Mouse (Mus musculus) hindbrain, embryonic 16.5 days (tissue): Measurements from ENCODE around the gene Ripply2. TPM values are rescaled to one million over a fixed set of nuclear protein-coding genes. Genes with fewer than 3 reads are reported as not detected.
"Not testable (repeated sequence)": the region's sequence is repeated elsewhere in the genome, so short reads cannot be mapped to it uniquely, and the experiment has no call there.

Experiments
- ATAC-seq: fragments of 200-750 bp; cut with Nextera tagmentation; 2 replicates; pipeline ENCODE4 v1.8.0; 2017; ENCODE audit warnings: moderate TSS enrichment, moderate library complexity
- H3K27ac ChIP-seq: fragments of 300-500 bp; sonication (generic); 2 replicates; pipeline ENCODE4 v1.5.1; 2014; ENCODE audit warnings: low read depth, mild to moderate bottlenecking, control low read depth, low read length, moderate library complexity
- H3K27me3 ChIP-seq: fragments of 300-500 bp; sonication (generic); replicated peaks from 2 replicates; pipeline ENCODE4 v1.6.1; 2014; ENCODE audit warnings: low read length; ENCODE audit not compliant: control insufficient read depth, insufficient read depth
- H3K36me3 ChIP-seq: fragments of 300-500 bp; sonication (generic); 2 replicates; pipeline ENCODE4 v1.6.1; 2014; ENCODE audit warnings: mild to moderate bottlenecking, low read length, moderate library complexity, mixed read lengths; ENCODE audit not compliant: control insufficient read depth, insufficient read depth
- H3K4me1 ChIP-seq: fragments of 300-500 bp; sonication (generic); 2 replicates; pipeline ENCODE4 v1.6.1; 2014; ENCODE audit warnings: low read depth, low read length; ENCODE audit not compliant: control insufficient read depth, insufficient read depth
- H3K4me2 ChIP-seq: fragments of 300-500 bp; sonication (generic); 2 replicates; pipeline ENCODE4 v1.6.1; 2014; ENCODE audit warnings: mild to moderate bottlenecking, low read length, control low read depth, moderate library complexity
- H3K4me3 ChIP-seq: fragments of 300-500 bp; sonication (generic); 2 replicates; pipeline ENCODE4 v1.5.1; 2014; ENCODE audit warnings: mild to moderate bottlenecking, low read length, control low read depth, moderate library complexity
- H3K9ac ChIP-seq: fragments of 300-500 bp; sonication (generic); 2 replicates; pipeline ENCODE4 v1.6.1; 2014; ENCODE audit warnings: low read depth, mild to moderate bottlenecking, control low read depth, low read length, moderate library complexity
- H3K9me3 ChIP-seq: fragments of 300-500 bp; sonication (generic); 2 replicates; pipeline ENCODE4 v1.6.1; 2014; ENCODE audit warnings: mild to moderate bottlenecking, low read length, moderate library complexity; ENCODE audit not compliant: control insufficient read depth
- WGBS: fragments of 180-500 bp; shearing (Covaris S2); extraction: QIAGEN DNeasy Blood & Tissue Kit; methylation state at CpG from one replicate; pipeline ENCODE4 v1.1.7; 2014; 5-methylcytosine and 5-hydroxymethylcytosine counted together
- polyA plus RNA-seq: library from polyadenylated mRNA; unstranded; fragments of >200 nt; fragmentation: Nextera tagmentation; extraction: Ambion mirVana; gene quantifications from 2 replicates; pipeline ENCODE4 v1.2.1, GENCODE M21; 2015

Gene Ripply2
- 7.8 and 9.5 TPM in 2 replicates for polyA plus RNA-seq

GRCm38 (mm10) chr9:87015288-87015937, at the start of gene Ripply2:
Ripply2 (plus strand) TSS chr9:87015537.
- WGBS: under 1% methylated on average over 71 of the region's 71 CpGs
- peak within 1 kb of the TSS; percentile 69 for H3K27ac ChIP-seq
- peak; percentile 88 for ATAC-seq
- no peaks in the 10 kb centered on the region for H3K9me3 ChIP-seq
- peak within 1 kb of the TSS; percentile 81 for H3K4me2 ChIP-seq
- peaks cover 2% of the 10 kb centered on the region; the same call in 1 of the 2 replicates for H3K4me1 ChIP-seq
- H3K36me3 ChIP-seq: no peaks in the 10 kb centered on the region
- H3K9ac ChIP-seq: peak within 1 kb of the TSS; percentile 75
- H3K4me3 ChIP-seq: peak within 1 kb of the TSS; percentile 64
- no peaks in the 10 kb centered on the region; the same call in 1 of the 2 replicates for H3K27me3 ChIP-seq

DNA sequence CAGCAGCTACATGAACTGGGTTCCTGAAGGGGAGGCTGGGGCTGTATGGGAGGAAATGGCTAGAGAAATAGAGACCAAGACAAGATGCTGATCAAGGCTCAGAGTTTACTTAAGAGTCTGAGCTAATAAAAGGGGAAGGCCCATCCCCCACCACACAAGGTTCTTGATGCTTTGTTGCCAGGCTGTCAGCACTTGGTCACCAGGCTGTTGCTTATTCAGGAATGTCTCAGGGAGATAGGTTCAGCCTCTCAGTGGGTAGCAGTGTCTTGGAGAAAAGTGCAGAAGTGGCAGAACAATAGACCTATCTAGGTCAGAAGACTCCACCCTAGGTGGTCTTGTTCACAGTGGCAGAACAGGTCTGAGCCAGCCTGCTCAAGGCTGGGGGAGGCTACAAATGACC, 42.9 kb upstream of the Ripply2 start:
- H3K4me2 ChIP-seq, ATAC-seq, H3K9me3 ChIP-seq, H3K27ac ChIP-seq, H3K4me1 ChIP-seq, H3K4me3 ChIP-seq, H3K36me3 ChIP-seq, H3K27me3 ChIP-seq, H3K9ac ChIP-seq: not testable (repeated sequence)

DNA sequence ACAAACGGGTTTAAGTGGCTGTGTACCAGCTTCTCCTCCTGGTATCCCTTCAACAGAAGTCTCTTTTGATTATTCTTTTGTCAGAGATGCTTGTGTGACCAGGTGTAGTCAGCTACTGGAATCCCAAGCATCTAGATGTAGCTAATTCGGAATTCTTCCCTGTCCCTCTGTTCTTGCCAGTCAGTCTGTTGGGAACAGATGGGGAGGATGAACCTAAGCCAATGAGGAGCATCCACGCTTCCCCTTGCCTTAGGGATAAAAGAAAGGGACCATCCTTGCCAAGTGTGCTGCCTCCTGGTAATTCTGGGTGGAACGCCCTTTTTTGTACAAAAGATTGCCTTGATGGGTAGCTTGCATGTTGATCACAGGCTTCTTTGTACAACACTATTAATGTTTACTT, 41.8 kb upstream of the Ripply2 start:
- Histone ChIP-seq H3K9ac (no peak overlapping the region), H3K4me3 (no peak overlapping the region), H3K4me1 (no peaks in the 10 kb centered on the region), H3K27me3 (no peaks in the 10 kb centered on the region), H3K4me2 (no peak overlapping the region), H3K36me3 (no peaks in the 10 kb centered on the region), H3K9me3 (no peaks in the 10 kb centered on the region), H3K27ac (no peak overlapping the region)
- ATAC-seq: peak; percentile 61; the same call in 1 of the 2 replicates
- 58% methylated on average over 4 of the region's 4 CpGs for WGBS

DNA sequence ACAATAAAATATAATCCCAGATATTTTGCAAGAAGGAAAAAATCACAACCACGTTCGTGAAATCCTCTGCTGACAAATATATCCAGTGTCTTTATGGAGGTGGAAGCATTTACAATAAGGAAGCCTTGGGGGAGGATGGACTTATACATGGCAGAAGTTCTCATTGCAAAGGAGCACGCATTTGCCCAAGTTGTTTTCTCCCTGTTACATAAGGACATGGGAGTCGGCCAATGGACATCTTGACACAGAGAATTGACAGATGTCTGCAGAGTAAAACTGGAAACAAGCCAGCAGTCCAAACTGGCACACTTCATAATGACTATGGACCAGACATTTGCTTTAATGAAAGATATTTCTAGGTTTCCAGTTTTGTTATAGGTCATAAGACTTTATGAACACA, 38.4 kb upstream of the Ripply2 start:
- Histone ChIP-seq H3K9me3 (no peaks in the 10 kb centered on the region), H3K4me2 (no peak overlapping the region), H3K9ac (no peak overlapping the region), H3K36me3 (no peaks in the 10 kb centered on the region), H3K4me1 (no peaks in the 10 kb centered on the region), H3K27me3 (no peaks in the 10 kb centered on the region), H3K4me3 (no peak overlapping the region), H3K27ac (no peak overlapping the region)
- no peak for ATAC-seq
- WGBS: 76% methylated on average over 4 of the region's 4 CpGs

GRCm38 (mm10) chr9:86978257-86978907, 37.0 kb upstream of the Ripply2 start:
- H3K27ac ChIP-seq: no peak overlapping the region
- H3K36me3 ChIP-seq: no peaks in the 10 kb centered on the region
- H3K4me1 ChIP-seq: no peaks in the 10 kb centered on the region
- H3K9ac ChIP-seq: no peak overlapping the region
- no peak overlapping the region for H3K4me2 ChIP-seq
- no peaks in the 10 kb centered on the region for H3K27me3 ChIP-seq
- 74% methylated on average over 7 of the region's 7 CpGs for WGBS
- ATAC-seq: no peak
- H3K9me3 ChIP-seq: no peaks in the 10 kb centered on the region
- no peak overlapping the region for H3K4me3 ChIP-seq

DNA sequence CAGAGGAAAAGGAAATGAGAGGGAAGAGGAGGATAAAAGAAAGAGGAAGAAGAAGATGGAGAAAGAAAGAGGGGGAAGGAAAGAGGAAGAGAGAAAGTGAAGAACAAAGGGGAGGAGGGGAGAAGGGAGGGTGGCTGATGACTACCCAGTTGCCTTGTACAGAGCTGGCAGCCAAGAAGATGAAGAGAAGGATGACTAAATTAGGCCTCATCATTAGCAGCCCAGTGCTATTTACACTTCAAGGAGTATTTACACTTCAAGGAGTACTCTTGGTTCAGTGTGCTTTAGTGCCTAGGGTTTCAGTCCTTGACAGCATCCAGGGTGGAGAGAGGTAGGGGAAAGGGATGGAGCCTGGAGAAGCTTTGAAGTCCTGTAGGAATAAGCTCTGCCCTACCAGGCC, 35.3 kb upstream of the Ripply2 start:
- H3K9me3 ChIP-seq: no peaks in the 10 kb centered on the region
- H3K4me2 ChIP-seq: no peak overlapping the region
- H3K36me3 ChIP-seq: no peaks in the 10 kb centered on the region
- no peak overlapping the region for H3K4me3 ChIP-seq
- no peak overlapping the region for H3K9ac ChIP-seq
- no peak overlapping the region for H3K27ac ChIP-seq
- ATAC-seq: no peak
- no peaks in the 10 kb centered on the region for H3K4me1 ChIP-seq
- H3K27me3 ChIP-seq: no peaks in the 10 kb centered on the region

DNA sequence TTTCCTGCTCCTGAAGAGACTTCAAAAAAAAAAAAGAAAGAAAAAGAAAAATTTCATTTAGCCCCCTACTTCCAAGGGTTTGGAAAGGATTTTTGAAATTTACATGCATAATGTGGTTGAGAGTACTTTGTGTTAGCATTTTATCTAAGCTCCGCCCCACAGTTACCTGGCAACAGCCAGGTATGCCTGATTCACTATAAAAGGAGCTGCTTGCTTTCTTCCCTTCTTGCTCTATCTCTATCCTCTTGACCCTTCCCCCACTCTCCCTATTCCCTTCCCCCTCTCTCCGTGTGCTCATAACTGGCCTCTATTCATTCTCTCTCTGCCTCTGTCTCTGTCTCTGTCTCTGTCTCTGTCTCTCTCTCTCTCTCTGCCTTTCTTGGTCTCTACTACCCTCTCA, 34.4 kb upstream of the Ripply2 start:
- ATAC-seq: no peak

GRCm38 (mm10) chr9:86981551-86981950, 33.8 kb upstream of the Ripply2 start:
- H3K9ac ChIP-seq: no peak overlapping the region
- no peaks in the 10 kb centered on the region for H3K4me1 ChIP-seq
- H3K4me2 ChIP-seq: no peak overlapping the region
- no peaks in the 10 kb centered on the region for H3K27me3 ChIP-seq
- no peak overlapping the region for H3K27ac ChIP-seq
- no peaks in the 10 kb centered on the region for H3K36me3 ChIP-seq
- ATAC-seq: no peak
- no peak overlapping the region for H3K4me3 ChIP-seq
- 19% methylated on average over 10 of the region's 10 CpGs for WGBS
- H3K9me3 ChIP-seq: no peaks in the 10 kb centered on the region

More for the DNA sequence above, 34.4 kb upstream of the Ripply2 start:
- no peaks in the 10 kb centered on the region for H3K27me3 ChIP-seq
- no peaks in the 10 kb centered on the region for H3K36me3 ChIP-seq
- H3K4me3 ChIP-seq: no peak overlapping the region
- H3K4me1 ChIP-seq: no peaks in the 10 kb centered on the region
- H3K9ac ChIP-seq: no peak overlapping the region
- H3K4me2 ChIP-seq: no peak overlapping the region
- 50% methylated on average over 2 of the region's 2 CpGs for WGBS
- no peak overlapping the region for H3K27ac ChIP-seq
- H3K9me3 ChIP-seq: no peaks in the 10 kb centered on the region

DNA sequence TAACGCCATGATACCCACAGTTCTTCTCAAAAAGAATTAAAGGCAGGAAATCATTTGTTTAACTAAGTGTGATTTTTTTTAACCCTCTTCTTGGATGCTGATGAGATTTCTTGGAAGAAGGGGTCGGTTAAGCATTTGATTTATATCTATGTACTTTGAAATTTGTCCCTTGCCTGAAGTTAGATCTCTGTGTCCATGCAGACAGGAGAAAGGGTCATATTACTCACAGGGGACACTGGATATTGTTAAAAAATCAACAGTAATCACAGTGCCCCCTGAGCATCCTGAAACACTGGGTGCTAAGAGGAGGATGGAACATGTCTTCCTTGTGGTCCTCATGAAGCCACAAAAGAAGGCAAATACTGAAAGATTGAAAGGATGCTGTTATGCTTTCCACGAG, 30.8 kb upstream of the Ripply2 start:
- H3K4me3 ChIP-seq: no peak overlapping the region
- no peaks in the 10 kb centered on the region for H3K9me3 ChIP-seq
- no peak overlapping the region for H3K27ac ChIP-seq
- no peak overlapping the region for H3K9ac ChIP-seq
- WGBS: 83% methylated on average over 3 of the region's 3 CpGs
- no peaks in the 10 kb centered on the region for H3K27me3 ChIP-seq
- H3K36me3 ChIP-seq: no peaks in the 10 kb centered on the region
- H3K4me2 ChIP-seq: no peak overlapping the region
- no peaks in the 10 kb centered on the region for H3K4me1 ChIP-seq
- no peak for ATAC-seq
